In the genomic region with DNA sequence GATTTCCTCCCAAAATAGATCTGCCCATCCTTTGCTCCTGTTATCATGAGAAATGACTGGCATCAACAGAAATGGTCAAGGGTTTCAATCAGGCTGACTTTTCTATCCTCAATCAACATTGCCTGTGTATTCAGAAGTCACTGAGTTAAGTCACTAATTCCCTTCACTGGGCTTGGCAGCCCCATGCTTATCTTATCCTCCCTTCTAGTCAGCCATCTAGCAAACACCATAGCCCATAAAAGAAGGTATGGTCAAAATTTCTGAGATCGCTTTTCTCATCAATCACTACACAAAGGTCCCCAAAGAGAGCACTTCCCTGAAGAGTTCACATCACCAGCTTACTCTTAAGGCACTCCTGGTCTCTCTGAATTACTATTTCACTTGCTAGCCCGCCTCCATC, we compare ENCODE assay signal across 8 mouse cellular contexts. TPM values are rescaled to one million over a fixed set of nuclear protein-coding genes. Genes with fewer than 3 reads are reported as not detected.
A peak's percentile ranks its signal among the peaks of the same experiment; 100 is the strongest.
DNase-seq lines count a peak whose midpoint lies in the region; ATAC-seq and TF ChIP-seq lines count a peak whose summit lies in the region.

No protein-coding gene starts in this region.

- H3K4me3 ChIP-seq in kidney, postnatal 0 days (replicated peaks; ENCODE audit: low read depth, low read length): peak overlapping the region; percentile 65
- H3K4me3 ChIP-seq in embryonic facial prominence, embryonic 11.5 days (ENCODE audit: low read depth, low read length): peak overlapping the region; percentile 80
- H3K4me3 ChIP-seq in intestine, embryonic 14.5 days (ENCODE audit: low read depth, low read length): peak overlapping the region; percentile 75
- H3K4me3 ChIP-seq in midbrain, embryonic 16.5 days (ENCODE audit: low read depth, low read length): peak overlapping the region; percentile 80

- TF ChIP-seq CTCF in kidney, postnatal 0 days (IDR thresholded peaks at IDR 0.05; ENCODE audit: low read depth): no peak

- peak overlapping the region; percentile 98 for H3K27ac ChIP-seq in kidney, postnatal 0 days
- 0 out of 2 replicates have a peak overlapping the region, but pooled peaks have one; percentile 1 for H3K27ac ChIP-seq in embryonic facial prominence, embryonic 11.5 days (replicated peaks; ENCODE audit: low read depth, low read length)
- no peak overlapping the region for H3K27ac ChIP-seq in intestine, embryonic 14.5 days (ENCODE audit: low read depth)
- H3K27ac ChIP-seq in midbrain, embryonic 16.5 days (ENCODE audit: low read length): peak overlapping the region; percentile 98

- H3K4me1 ChIP-seq in kidney, postnatal 0 days (replicated peaks; ENCODE audit: insufficient read depth, low read length): peaks cover 13% of the 10 kb centered on the region
- H3K4me1 ChIP-seq in embryonic facial prominence, embryonic 11.5 days (ENCODE audit: control insufficient read depth, insufficient read depth, low read length): peaks cover 4% of the 10 kb centered on the region; the same call in 1 of the 2 replicates
- peaks cover 16% of the 10 kb centered on the region for H3K4me1 ChIP-seq in intestine, embryonic 14.5 days (replicated peaks; ENCODE audit: control insufficient read depth, insufficient read depth, low read length)
- peaks cover 22% of the 10 kb centered on the region for H3K4me1 ChIP-seq in midbrain, embryonic 16.5 days (ENCODE audit: control insufficient read depth, insufficient read depth, low read length)

- intact Hi-C loops in left cerebral cortex, postnatal 10 days (cut with DNase I): no loop called here

- H3K27me3 ChIP-seq in kidney, postnatal 0 days (ENCODE audit: insufficient read depth, low read length): no peaks in the 10 kb centered on the region
- no peaks in the 10 kb centered on the region for H3K27me3 ChIP-seq in embryonic facial prominence, embryonic 11.5 days (ENCODE audit: control insufficient read depth, insufficient read depth, low read length)
- H3K27me3 ChIP-seq in intestine, embryonic 14.5 days (replicated peaks; ENCODE audit: control insufficient read depth, insufficient read depth, low read length): no peaks in the 10 kb centered on the region
- H3K27me3 ChIP-seq in midbrain, embryonic 16.5 days (ENCODE audit: control insufficient read depth, insufficient read depth, low read depth, low read length): no peaks in the 10 kb centered on the region

- peak overlapping the region; percentile 68 for H3K4me2 ChIP-seq in kidney, postnatal 0 days (ENCODE audit: low read length)
- peak overlapping the region; percentile 69 for H3K4me2 ChIP-seq in embryonic facial prominence, embryonic 11.5 days (ENCODE audit: low read depth, low read length)
- peak overlapping the region; percentile 52 for H3K4me2 ChIP-seq in intestine, embryonic 14.5 days (ENCODE audit: low read length)
- peak overlapping the region; percentile 70 for H3K4me2 ChIP-seq in midbrain, embryonic 16.5 days (ENCODE audit: low read length)

- no peak for ATAC-seq in kidney, postnatal 0 days (replicated peaks; ENCODE audit: low FRiP score, low read depth)
- ATAC-seq in embryonic facial prominence, embryonic 11.5 days (replicated peaks; ENCODE audit: insufficient number of reproducible peaks, low FRiP score, low TSS enrichment, low read depth): no peak
- ATAC-seq in intestine, embryonic 14.5 days (replicated peaks; ENCODE audit: low FRiP score, low TSS enrichment, low read depth): no peak
- ATAC-seq in midbrain, embryonic 16.5 days: no peak

- 6% methylated on average over 2 of the region's 2 CpGs for WGBS in kidney, postnatal 0 days
- 24% methylated on average over 2 of the region's 2 CpGs for WGBS in embryonic facial prominence, embryonic 11.5 days
- WGBS in intestine, embryonic 14.5 days: 9% methylated on average over 2 of the region's 2 CpGs
- WGBS in midbrain, embryonic 16.5 days: 20% methylated on average over 2 of the region's 2 CpGs

- DNase-seq in kidney, postnatal 0 days (ENCODE audit: low spot score): no peak
- DNase-seq in kidney, postnatal 14 days: no peak
- no peak for DNase-seq in embryonic facial prominence, embryonic 11.5 days (ENCODE audit: low spot score)
- DNase-seq in intestine, embryonic 14.5 days (ENCODE audit: low spot score): no peak
- no peak for DNase-seq in cerebellum, postnatal 4 days (ENCODE audit: low spot score in 2 of 2)
- DNase-seq in left cerebral cortex, postnatal 10 days (ENCODE audit: extremely low spot score in 1 of 2, low spot score in 2 of 2): no peak
- no peak for DNase-seq in thymus, postnatal 36 days

- H3K36me3 ChIP-seq in kidney, postnatal 0 days (ENCODE audit: insufficient read depth, low read length): peaks cover 19% of the 10 kb centered on the region; the same call in 1 of the 2 replicates
- peaks cover 2% of the 10 kb centered on the region for H3K36me3 ChIP-seq in embryonic facial prominence, embryonic 11.5 days (replicated peaks; ENCODE audit: control insufficient read depth, insufficient read depth, low read depth, low read length)
- H3K36me3 ChIP-seq in intestine, embryonic 14.5 days (ENCODE audit: control insufficient read depth, insufficient read depth, low read length): peaks cover 60% of the 10 kb centered on the region
- peaks cover 8% of the 10 kb centered on the region; the same call in 1 of the 2 replicates for H3K36me3 ChIP-seq in midbrain, embryonic 16.5 days (ENCODE audit: control insufficient read depth, insufficient read depth, low read length)

- H3K9ac ChIP-seq in kidney, postnatal 0 days (ENCODE audit: low read depth, low read length): peak overlapping the region; percentile 79
- H3K9ac ChIP-seq in embryonic facial prominence, embryonic 11.5 days (replicated peaks; ENCODE audit: low read length): peak overlapping the region; percentile 83
- peak overlapping the region; percentile 75 for H3K9ac ChIP-seq in intestine, embryonic 14.5 days (ENCODE audit: low read length)
- H3K9ac ChIP-seq in midbrain, embryonic 16.5 days (ENCODE audit: low read depth, low read length): peak overlapping the region; percentile 79

- H3K9me3 ChIP-seq in kidney, postnatal 0 days (replicated peaks; ENCODE audit: low read length): no peaks in the 10 kb centered on the region
- no peaks in the 10 kb centered on the region for H3K9me3 ChIP-seq in embryonic facial prominence, embryonic 11.5 days (replicated peaks; ENCODE audit: control insufficient read depth, low read length)
- no peaks in the 10 kb centered on the region for H3K9me3 ChIP-seq in intestine, embryonic 14.5 days (ENCODE audit: control insufficient read depth, low read length)
- H3K9me3 ChIP-seq in midbrain, embryonic 16.5 days (replicated peaks; ENCODE audit: control insufficient read depth, low read length, poor library complexity, severe bottlenecking): no peaks in the 10 kb centered on the region

RNA-seq across cellular contexts. Expression of a gene that starts 1.4 kb away (rescaled TPM):
- 146 and 172 TPM in 2 replicates for polyA plus RNA-seq in kidney, postnatal 0 days (2015; fragmentation: Nextera tagmentation; extraction: Ambion mirVana)
- 323 and 360 TPM in 2 replicates for polyA plus RNA-seq in embryonic facial prominence, embryonic 11.5 days (2014; fragmentation: Nextera tagmentation; extraction: Ambion mirVana)
- 214 and 230 TPM in 2 replicates for polyA plus RNA-seq in intestine, embryonic 14.5 days (2014; fragmentation: Nextera tagmentation; extraction: Ambion mirVana)
- 119 and 123 TPM in 2 replicates for polyA plus RNA-seq in midbrain, embryonic 16.5 days (2015; fragmentation: Nextera tagmentation; extraction: Ambion mirVana)
- 10 to 100 TPM; 26.5 to 28.9 TPM for total RNA-seq in left cerebral cortex, postnatal 10 days (2021)

RNA-seq across cellular contexts. Expression of a gene that starts 6.9 kb away (rescaled TPM):
- polyA plus RNA-seq in kidney, postnatal 0 days (2015; fragmentation: Nextera tagmentation; extraction: Ambion mirVana): 74.3 and 84.9 TPM in 2 replicates
- polyA plus RNA-seq in embryonic facial prominence, embryonic 11.5 days (2014; fragmentation: Nextera tagmentation; extraction: Ambion mirVana): 318 and 328 TPM in 2 replicates
- 174 and 191 TPM in 2 replicates for polyA plus RNA-seq in intestine, embryonic 14.5 days (2014; fragmentation: Nextera tagmentation; extraction: Ambion mirVana)
- 25.0 and 28.4 TPM in 2 replicates for polyA plus RNA-seq in midbrain, embryonic 16.5 days (2015; fragmentation: Nextera tagmentation; extraction: Ambion mirVana)
- 10 to 100 TPM in 1 of 2 experiments, 1 to 10 TPM in 1; 9.9 to 15.0 TPM for total RNA-seq in left cerebral cortex, postnatal 10 days (2021)

RNA-seq across cellular contexts. Expression of a gene that starts 7.2 kb away (rescaled TPM):
- 26.4 and 29.5 TPM in 2 replicates for polyA plus RNA-seq in kidney, postnatal 0 days (2015; fragmentation: Nextera tagmentation; extraction: Ambion mirVana)
- 38.6 and 39.9 TPM in 2 replicates for polyA plus RNA-seq in embryonic facial prominence, embryonic 11.5 days (2014; fragmentation: Nextera tagmentation; extraction: Ambion mirVana)
- 39.3 and 42.4 TPM in 2 replicates for polyA plus RNA-seq in intestine, embryonic 14.5 days (2014; fragmentation: Nextera tagmentation; extraction: Ambion mirVana)
- polyA plus RNA-seq in midbrain, embryonic 16.5 days (2015; fragmentation: Nextera tagmentation; extraction: Ambion mirVana): 29.1 and 29.7 TPM in 2 replicates
- total RNA-seq in left cerebral cortex, postnatal 10 days (2021): 10 to 100 TPM; 22.2 to 23.9 TPM

RNA-seq across cellular contexts. Expression of a gene that starts 21.3 kb away (rescaled TPM):
- 0.64 and 0.68 TPM in 2 replicates for polyA plus RNA-seq in kidney, postnatal 0 days (2015; fragmentation: Nextera tagmentation; extraction: Ambion mirVana)
- 0.74 and 0.97 TPM in 2 replicates for polyA plus RNA-seq in embryonic facial prominence, embryonic 11.5 days (2014; fragmentation: Nextera tagmentation; extraction: Ambion mirVana)
- 0.27 and 0.46 TPM in 2 replicates for polyA plus RNA-seq in intestine, embryonic 14.5 days (2014; fragmentation: Nextera tagmentation; extraction: Ambion mirVana)
- 0.70 and 0.89 TPM in 2 replicates for polyA plus RNA-seq in midbrain, embryonic 16.5 days (2015; fragmentation: Nextera tagmentation; extraction: Ambion mirVana)
- total RNA-seq in left cerebral cortex, postnatal 10 days (2021): under 1 TPM; 0.51 to 0.59 TPM

RNA-seq across cellular contexts. Expression of a gene that starts 21.6 kb away (rescaled TPM):
- polyA plus RNA-seq in kidney, postnatal 0 days (2015; fragmentation: Nextera tagmentation; extraction: Ambion mirVana): 55.7 and 58.1 TPM in 2 replicates
- polyA plus RNA-seq in embryonic facial prominence, embryonic 11.5 days (2014; fragmentation: Nextera tagmentation; extraction: Ambion mirVana): 63.3 and 64.9 TPM in 2 replicates
- polyA plus RNA-seq in intestine, embryonic 14.5 days (2014; fragmentation: Nextera tagmentation; extraction: Ambion mirVana): 67.4 and 69.8 TPM in 2 replicates
- polyA plus RNA-seq in midbrain, embryonic 16.5 days (2015; fragmentation: Nextera tagmentation; extraction: Ambion mirVana): 30.3 and 31.0 TPM in 2 replicates
- 10 to 100 TPM; 17.3 to 19.6 TPM for total RNA-seq in left cerebral cortex, postnatal 10 days (2021)
